Mouse (Mus musculus) thymus, postnatal 4 days (tissue): ENCODE results near the gene Zfp654.
"Not testable (repeated sequence)": the region's sequence is repeated elsewhere in the genome, so short reads cannot be mapped to it uniquely, and the experiment has no call there.

ENCODE experiments used
- DNase-seq: peaks from one replicate; pipeline ENCODE4 v3.0.0; 2021

Gene Zfp654

DNA sequence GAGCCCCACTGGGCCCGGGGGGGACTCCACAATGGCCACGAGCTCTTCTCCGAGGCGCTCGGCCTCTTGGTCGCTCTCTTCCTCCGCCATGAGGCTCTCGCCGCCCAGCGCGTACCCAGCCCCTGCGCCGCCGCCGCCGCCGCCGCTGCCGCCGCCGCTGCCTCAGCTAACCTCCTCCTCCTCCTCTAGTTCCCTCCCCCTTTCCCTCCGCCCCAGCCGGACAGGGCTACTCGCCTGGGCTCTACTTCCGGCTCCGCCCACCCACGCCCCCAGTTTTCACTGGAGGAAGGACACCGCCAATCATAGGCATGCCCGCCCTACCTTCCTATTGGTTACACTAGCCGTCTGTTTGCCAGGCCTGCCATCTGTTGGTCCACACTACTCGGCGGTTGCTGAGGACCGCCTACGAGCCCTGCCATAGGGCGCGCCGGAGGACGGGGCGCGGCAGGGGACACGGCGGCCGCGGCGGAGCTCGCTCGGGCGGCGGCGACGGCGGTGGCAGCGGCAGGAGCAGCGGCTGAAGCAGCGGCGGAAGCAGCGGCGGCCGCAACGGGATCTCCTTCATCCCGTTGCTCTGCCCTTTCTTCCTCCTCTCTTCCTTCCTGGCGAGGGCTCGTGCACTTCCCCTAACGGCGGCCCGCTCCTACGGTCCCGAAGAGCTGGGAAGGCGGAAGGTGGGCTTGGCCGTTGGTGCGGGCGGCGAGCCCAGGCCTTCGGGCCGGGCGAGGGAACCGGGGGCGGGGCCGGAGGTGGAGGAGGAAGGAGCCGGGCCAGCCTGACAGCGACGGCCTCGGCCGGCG is at the start of gene Zfp654, which contains the start of gene Cggbp1:
Gene Zfp654, minus strand, starts transcription at position 90 of the 800 bp plus-strand sequence.
Gene Cggbp1, plus strand, starts transcription at position 434 of the 800 bp plus-strand sequence.
- peak; percentile 99 for DNase-seq

DNA sequence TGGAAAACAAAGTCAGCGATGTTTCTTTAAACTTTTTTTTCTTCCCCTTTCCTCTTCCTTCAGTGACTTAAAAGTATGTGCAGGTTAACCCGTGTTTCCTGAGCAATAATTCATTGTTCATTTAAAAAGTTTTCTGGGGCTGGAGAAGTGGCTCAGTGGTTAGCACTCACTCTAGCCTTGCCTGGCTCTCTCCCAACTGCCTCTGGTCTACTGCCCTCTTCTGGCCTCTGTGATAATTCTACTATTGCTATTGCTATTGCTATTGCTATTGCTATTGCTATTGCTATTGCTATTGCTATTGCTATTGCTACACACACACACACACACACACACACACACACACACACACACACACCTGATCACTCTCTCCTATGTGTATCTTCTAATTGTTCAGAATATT is 47.6 kb upstream of the Zfp654 start:
- DNase-seq = no peak

DNA sequence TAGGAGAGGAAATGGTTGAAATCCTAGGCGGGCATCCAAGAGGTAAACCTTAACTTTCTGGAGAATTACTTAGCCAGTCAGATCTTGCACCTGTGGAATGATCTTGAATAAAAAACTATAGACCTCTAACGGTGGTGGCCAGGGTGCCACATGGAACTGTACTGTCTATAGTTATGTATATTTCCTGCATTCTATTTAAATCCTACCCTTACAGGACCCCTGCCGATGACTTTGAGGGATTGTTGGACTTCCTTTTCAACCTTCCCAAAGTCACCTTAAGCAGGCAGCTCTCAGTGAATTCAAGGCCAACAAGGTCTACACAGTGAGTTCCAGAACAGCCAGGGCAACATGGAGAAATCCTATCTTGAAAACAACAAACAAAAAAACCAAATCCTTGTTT is 38.0 kb upstream of the Zfp654 start:
- no peak for DNase-seq

DNA sequence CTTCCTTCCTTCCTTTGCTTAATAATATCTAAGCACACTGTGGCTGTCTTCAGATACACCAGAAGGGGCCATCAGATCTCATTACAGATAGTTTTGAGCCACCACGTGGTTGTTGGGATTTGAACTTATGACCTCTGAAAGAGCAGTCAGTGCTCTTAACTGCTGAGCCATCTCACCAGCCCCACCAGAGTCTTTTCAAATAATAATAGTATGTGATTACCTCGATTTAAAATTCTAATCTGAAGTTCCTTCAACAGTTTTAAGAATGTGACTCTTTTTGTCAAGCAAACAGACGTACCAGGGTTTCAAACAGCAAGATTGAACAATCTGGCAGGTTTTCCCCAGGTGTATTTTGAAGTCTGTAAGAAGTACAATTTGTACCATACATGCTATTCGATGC is 34.1 kb upstream of the Zfp654 start:
- no peak for DNase-seq

DNA sequence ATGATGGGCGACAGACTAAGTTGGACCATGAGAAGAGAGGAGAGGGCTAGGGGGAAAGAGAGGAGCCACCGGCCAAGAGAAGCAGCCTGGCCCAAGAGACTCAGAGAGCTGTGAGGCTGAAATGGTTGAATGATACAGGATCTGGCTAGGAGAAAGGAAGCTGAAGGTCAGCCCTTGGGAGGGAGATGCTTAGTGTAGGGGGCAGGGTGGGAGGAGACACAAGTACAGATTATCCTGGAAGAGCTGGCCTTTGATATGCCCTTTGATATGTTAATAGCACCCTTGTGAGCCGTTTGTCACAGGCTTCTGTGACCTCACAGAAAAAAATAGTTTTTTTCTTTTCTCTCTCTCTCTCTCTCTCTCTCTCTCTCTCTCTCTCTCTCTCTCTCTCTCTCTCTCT is 33.7 kb upstream of the Zfp654 start:
- no peak for DNase-seq

DNA sequence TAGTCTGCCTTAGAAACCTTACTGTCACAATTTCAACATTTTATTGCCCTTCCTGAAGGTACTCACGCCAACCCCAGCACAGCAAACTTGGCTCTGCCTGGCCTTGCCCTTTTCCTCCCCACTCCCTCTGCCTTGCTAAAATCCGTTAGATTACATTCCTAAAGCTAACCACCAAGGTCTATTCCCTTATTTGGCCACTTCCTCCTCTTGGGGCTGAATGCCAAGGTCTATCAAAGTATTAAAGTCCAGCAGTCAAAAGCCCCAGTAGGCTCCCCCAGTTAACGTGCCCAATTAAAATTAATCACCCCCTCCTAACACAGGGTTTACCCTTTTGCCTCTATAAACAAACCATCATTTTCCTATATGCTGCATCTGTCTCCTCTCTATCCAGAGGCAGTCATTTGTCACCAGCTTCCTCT is 33.0 kb upstream of the Zfp654 start:
- no peak for DNase-seq

DNA sequence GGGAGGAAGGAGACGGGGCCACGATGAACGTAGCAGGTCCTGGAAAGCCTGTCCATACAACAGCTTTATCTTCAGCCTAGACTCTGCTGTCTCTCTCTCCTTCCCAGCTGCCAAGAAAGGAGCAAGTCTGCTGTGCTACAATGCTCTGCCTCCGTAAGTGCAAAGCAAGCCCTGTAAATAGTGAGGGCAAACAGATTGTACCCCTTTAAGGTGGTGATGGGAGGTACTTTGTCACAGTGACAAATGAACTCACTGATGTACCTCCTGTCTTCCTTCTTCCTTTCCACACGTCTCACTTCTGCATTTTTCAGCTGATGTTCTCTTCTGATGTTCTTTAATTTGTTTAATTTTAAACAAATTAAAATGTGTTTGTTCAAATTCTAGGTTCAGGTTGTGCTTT is 32.4 kb upstream of the Zfp654 start:
- no peak for DNase-seq

DNA sequence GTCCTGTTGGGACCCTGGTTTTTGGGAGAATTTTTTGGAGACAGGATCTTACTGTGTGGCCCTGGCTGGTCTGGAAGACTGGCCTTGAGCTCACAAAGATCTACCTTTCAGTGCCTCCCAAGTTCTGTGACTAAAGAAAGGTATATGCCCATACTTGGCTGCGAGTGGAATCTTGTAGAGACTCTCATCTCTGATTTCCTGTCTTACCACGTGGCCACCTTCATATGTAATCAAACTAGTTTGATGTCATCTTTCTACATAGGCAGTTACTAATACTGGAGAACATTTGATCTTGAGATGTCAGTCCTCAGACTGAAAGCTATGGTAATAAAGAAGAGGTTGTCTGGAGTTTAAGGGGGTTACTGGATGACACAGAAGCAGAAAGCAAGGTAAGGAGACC is 30.0 kb upstream of the Zfp654 start:
- no peak for DNase-seq

DNA sequence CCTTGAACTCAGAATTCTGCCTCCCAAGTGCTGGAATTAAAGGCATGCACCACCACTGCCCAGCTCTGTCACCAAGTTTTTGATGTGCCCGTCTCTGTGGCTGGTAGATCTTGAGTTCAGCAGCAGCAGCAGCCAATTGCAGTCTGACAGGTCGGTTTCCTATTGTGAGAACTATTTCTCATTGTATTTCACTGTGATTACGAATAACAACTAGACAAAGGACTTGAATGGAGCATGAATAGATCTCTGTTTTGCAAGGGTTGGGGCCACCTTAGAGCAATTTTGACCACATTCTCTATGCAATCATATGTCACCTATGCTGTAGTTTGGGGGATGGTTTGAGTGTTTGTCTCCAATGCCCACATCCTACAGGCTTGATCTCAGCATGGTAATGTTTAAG is 29.5 kb upstream of the Zfp654 start:
- DNase-seq = no peak

DNA sequence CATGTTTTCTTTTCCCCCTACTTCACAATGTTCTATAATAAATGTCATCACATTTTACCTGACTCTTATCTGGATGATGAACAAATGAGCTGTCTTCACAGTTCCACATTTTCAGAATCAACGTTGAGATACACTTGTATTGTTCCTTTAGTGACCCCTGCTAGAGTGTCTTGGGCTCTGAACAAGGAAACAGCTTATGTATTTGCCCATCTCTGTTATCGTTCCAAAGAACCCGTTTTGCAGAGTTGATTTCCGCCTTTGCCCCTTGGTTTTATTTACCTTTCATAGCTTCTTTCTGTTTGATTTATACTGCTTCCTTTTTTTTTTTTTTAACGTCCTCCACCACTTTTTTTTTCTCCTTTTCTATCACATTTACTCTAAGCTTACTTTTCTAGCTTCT is 28.3 kb upstream of the Zfp654 start:
- no peak for DNase-seq

DNA sequence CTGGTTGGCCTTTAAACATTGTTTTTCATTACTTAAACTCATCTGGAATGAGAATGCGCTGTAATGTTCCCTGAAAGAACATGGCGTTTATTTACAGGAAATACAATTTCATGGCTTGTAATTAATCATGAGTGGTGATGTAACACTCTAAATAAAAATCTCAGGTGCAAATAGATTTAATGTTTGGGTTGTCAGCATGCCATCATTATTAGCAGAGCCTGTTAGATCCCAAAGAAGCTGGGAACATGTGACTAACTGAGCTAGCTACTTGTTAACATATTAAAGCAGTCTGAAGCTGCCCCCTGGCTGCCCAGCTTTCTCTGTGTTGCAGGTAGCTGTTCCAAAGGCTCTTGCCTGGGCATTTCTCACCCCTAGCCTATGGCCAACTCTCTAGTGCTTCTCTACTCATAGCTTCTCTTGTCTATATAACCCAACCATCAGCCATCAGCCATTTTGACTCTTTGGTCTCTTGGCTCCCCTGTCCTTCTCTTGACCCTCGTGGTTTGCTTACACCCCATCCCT is 27.2 kb upstream of the Zfp654 start:
- no peak for DNase-seq

DNA sequence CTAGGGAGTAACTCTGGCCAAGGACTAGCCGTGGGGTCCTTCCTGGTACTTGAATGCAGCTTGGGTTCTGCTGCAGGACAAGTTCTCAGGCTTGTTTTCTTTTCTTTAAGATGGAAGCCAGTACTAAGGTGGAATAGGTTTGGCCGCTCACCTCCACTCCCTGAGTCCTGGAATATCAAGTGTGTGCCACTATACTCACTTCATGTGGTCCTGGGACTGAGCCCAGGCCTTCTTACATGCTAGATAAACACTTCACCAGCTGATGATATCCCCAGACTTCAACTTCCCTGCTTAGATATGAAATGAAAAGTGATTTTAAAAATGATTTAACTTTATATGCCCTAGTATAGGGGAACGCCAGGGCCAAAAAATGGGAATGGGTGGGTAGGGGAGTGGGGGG is 25.9 kb upstream of the Zfp654 start:
- no peak for DNase-seq

DNA sequence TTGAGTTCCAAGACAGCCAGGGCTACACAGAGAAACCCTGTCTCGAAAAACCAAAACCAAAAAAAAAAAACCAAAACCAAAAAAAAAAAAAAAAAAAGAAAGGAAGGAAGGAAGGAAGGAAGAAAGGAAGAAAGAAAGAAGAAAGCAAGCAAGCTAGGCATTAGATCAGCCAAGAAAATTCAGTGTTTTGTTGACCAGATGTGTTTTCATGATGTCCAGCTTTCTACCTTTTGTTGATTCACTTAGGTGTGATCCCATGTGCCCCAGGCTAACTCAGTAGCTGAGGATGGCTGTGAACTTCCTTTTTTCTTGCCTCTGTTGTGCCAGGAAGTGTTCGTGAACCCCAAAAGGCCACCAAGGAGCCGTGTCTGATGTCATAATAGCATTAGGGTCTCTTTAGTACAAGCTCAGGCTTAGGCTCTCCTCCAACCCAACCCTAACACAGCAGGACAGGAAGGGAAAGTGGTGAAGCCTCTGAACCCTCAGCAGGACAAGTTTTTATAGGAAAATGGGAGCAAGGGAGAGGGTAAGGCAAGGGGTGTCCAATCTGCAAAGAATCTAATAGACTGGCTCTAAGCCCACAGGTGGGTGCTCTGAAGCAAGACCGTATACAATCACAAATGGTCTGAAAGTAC is 25.3 kb upstream of the Zfp654 start:
- DNase-seq = no peak

DNA sequence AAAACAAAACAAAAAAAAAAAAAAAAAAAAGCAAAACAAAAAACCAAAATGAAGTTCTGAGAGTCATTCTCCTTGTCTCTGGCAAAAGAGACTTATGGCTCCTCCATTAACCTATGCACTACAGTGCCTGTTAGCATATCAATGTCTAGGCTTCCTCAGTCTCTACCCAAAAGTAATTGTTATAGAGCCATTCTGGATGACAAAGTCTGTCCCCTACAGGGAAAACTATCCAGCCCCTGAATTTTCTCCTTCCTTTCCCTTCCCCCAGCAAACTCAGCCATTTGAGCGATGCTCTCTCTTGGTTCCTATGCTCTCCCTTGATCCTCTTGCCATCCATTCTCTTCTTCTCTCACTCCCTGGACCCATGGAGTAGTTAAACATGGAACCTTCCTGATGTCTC is 24.4 kb upstream of the Zfp654 start:
- DNase-seq = no peak

DNA sequence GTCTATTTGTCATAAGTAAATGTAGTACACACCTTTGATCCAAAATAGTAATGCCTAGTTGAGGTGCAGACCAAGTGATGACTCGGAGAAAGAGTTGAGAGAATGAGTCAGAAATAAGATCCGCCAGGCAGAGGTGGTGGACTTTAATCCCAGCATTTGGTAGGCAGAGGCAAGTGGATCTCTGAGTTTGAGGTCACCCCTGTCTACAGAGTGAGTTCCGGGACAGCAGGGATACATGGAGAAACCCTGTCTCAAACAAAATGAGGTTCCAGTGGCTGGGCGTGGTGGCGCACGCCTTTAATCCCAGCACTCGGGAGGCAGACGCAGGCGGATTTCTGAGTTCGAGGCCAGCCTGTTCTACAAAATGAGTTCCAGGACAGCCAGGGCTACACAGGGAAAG is 23.9 kb upstream of the Zfp654 start:
- no peak for DNase-seq

DNA sequence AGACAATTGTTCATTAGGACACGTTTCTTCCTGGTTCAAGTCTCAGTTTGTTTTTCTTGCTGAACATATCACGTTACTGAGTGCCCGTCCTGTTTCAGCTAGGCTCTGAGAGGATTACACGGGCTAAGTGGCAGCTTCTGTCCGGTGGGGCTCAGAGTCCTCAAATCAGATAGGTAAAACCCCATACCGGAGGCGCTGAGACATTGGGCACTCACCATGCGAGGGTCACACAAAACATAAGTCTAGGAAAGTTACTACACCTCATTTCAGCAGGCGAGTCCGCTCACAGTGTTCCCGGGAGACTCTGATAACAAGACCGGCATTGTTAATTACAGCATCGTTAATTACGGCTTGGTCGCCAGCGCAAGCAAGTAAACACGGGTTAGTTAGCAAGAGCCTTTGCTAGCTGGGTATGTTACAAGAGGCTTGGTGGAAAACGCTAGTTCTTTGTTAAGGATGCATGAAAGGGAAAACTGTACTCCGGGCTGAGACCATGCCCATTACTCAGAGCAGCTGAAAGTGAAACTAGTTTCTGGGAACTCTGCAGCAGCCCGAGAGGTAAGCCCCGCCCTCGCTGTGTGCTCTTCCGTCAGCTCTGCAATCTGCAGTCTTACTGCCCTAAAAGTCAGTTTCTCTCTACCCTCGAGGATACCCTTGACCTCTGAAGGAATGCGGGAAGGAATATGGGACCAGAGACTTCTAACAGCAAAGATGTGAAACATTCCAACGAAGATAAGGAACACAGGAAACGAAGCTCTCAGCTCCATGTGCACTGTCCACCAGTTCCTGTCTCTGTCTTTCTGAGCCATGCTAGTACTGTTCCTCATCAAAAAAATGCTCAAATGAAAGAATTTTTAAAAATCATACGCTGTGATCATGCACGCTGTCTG is 22.2 kb upstream of the Zfp654 start:
- peak; percentile 80 for DNase-seq

DNA sequence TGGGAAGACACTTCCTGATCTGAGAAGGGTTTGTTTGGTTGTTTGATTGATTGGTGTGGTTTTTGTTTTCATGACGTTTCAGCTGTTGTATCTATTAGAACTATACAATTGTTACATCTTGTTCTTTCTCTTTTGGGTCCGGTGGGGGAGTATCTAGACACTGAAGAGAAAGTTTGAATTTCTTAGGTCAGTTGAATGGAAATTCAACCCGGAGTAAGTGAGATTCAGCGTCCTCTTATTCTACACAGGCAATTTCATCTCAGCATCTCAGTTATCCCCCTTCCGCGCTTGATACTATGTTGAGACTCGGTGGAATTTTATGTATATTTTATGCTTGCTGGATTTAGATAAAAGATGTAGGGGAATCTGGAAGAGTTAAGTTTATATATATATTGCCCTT is 21.4 kb upstream of the Zfp654 start:
- DNase-seq = no peak

DNA sequence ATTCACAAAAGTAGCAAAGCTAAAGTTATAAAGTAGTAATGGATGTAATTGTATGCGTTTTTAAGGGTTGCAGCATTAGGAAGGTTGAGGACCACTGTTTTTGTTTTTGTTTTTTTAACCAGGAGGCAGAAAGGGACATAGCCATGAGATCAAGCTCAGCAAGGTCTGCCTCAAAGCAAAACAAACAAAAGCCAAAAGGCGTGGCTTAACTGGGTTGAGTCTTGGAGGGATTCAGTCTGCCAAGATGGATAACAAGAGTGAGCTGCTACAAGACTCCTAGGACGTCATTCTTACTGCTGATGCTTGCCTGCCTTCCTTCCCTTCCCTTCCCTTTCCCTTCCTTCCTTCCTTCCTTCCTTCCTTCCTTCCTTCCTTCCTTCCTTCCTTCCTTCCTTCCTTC is 20.8 kb upstream of the Zfp654 start:
- no peak for DNase-seq

DNA sequence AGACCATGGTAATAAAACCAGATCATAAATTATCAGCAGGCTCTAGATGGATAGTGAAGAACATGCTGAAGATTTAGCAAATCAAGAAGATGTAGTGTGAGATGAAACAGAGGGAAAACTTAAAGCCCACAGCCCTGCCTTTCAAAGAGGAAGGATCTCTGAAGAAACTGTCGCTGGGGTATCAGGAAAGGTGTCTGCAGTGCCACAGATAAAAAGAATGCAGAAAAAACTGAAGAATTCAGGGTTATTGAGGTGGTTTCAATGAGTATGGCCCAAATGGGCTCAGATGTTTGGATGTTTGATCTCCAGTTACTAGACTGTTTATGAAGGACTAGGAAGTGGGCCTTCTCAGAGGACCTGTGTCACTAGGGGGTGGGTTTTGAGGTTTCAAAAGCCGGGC is 18.2 kb upstream of the Zfp654 start:
- DNase-seq = no peak

DNA sequence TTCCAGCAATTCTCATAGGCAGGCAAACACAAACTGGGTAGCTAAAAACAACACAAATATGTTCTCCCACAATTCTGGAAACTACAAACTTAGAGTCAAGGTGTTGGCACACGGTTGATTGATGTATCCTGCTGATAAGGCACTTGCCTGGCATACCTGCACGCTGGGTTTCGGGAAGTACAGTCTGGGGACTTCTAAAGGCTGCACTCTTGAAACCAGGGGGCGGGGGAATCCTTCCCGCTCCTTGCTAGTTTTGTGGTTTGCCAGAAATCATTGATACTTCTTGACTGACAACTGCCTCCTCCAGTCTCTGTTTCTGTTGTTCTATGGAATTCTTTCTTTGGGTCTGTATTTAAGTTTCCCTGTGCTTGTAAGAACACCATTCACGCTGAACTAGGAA is 17.2 kb upstream of the Zfp654 start:
- no peak for DNase-seq

DNA sequence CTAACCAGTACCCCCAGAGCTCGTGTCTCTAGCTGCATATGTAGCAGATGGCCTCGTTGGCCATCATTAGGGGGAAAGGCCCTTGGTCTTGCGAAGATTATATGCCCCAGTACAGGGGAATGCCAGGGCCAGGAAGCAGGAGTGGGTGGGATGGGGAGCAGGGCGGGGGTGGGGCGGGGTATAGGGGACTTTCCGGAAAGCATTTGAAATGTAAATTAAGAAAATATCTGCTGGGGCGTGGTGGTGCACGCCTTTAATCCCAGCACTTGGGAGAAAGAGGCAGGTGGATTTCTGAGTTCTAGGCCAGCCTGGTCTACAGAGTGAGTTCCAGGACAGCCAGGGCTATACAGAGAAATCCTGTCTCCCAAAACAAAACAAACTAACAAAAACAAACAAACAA is 14.4 kb upstream of the Zfp654 start:
- DNase-seq = not testable (repeated sequence)

DNA sequence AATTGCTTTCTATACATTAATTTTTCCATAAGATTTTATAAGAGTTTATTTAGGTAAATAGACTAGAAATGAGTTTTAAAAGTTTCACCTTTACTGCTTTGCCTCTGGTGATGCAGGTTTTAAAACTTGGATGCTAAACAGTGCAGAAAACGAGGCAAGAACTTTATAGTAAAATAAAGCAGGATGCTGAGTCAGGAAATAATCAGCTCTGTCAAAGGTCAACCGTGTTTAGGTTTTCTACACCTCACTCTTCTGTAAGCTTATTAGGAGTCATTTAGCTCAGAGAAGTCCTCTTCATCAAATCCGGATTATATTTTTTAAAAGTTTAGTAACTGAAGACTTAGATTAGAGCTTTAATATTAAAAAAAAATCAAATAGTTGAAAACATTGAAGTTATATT is 5.5 kb upstream of the Zfp654 start:
- DNase-seq = no peak

DNA sequence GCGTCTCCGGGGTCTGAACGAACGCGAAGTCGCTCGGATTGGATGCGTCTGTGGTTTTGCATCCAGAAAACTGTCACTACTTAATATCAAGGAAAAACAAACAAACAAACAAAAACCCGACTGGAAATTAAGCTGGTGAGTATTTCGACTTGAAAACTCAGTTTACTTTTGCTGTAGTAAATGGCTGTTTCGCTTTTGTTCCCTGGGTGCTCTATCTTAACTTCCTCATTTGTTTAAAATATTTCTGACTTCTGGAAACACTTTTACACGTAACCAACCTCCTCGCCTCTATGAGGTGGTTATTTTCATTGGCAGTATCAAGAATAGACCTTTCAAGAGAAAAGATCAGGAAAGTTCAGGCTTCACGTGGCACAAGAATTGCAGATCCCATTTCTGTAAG is 1.4 kb upstream of the Zfp654 start:
- DNase-seq = no peak
